Mouse (Mus musculus): ENCODE data around the gene Sgk1. TPM values are rescaled to one million over a fixed set of nuclear protein-coding genes. Genes with fewer than 3 reads are reported as not detected.
"Not testable (repeated sequence)": the region's sequence is repeated elsewhere in the genome, so short reads cannot be mapped to it uniquely, and the experiment has no call there.

The Sgk1 gene
- polyA plus RNA-seq, 1 experiment from 2014 or later: 86.9 TPM

DNA sequence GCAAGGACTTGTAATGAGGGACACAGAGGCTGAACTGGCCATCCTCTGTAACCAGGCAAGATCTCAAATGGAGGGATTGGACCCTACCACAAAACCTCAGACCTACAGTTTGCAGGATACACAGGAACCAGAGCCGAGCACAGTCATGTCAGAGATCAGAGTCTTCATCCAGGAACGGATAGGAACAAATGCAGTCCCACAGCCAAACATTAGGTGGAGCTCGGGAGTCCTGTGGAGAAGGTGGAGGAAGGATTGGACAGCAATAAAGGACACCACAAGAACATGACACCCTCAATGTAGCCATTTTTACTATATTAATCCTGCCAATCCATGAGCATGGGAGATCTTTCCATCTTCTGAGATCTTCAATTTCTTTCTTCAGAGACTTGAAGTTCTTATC, 154.3 kb downstream of the Sgk1 start:
- not testable (repeated sequence) for H3K27ac ChIP-seq (ENCODE audit: low read length); H3K4me2 ChIP-seq (replicated peaks; ENCODE audit: low read depth, low read length); H3K9ac ChIP-seq (replicated peaks; ENCODE audit: low read depth); H3K4me1 ChIP-seq (ENCODE audit: insufficient read depth, low read depth, low read length); H3K27me3 ChIP-seq (replicated peaks; ENCODE audit: insufficient read depth, low read length); H3K9me3 ChIP-seq (ENCODE audit: low read length); H3K36me3 ChIP-seq (ENCODE audit: insufficient read depth, low read length); H3K4me3 ChIP-seq (ENCODE audit: low read depth, low read length); ATAC-seq
- 3% methylated on average over 3 of the region's 3 CpGs for WGBS
- TF ChIP-seq CTCF (IDR thresholded peaks at IDR 0.05): peak; percentile 74
- peak; percentile 69 for DNase-seq (ENCODE audit: low spot score)

Other genes with a start within 250 kb of the Sgk1 start
- not detected in 2 replicates for gene 4930444G20Rik, start 185.9 kb downstream of the Sgk1 start, polyA plus RNA-seq (2015; fragmentation: Nextera tagmentation; extraction: Ambion mirVana)

All from lung, postnatal 0 days (tissue).